Mouse (Mus musculus) CD8-positive naive resting alpha-beta T cell, adult 2 months (primary cell): Measurements from ENCODE around the gene Mfap3l.
"Not testable (repeated sequence)": the region's sequence is repeated elsewhere in the genome, so short reads cannot be mapped to it uniquely, and the experiment has no call there.

Experiments
- DNase-seq, 2 experiments: peaks; one replicate each; pipeline ENCODE4 v3.0.0; 2022; ENCODE audit warnings: low read depth in 2 of 2, low spot score in 2 of 2

The Mfap3l gene

DNA sequence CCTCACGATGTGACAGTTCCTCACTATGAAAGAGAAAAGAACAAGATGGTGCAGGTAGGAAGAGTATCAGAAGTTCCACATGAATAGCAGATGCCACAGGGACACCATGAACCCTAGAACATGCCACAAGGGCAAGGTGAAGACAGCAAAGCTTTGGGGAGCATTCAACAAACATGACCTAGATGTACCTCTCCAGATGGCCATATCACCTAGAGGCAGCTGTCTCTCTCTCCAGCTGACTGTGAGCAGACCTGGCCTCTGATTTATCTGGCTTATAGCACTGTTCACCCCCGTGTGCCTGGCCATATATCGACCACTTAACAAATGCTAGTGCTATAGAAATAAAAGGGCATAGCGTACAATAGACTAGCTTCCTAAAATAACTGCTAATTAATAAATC is 17.5 kb downstream of the Mfap3l start:
- no peak for DNase-seq

- DNase-seq = no peak
Measured at GRCm38 (mm10) chr8:60657425-60658113, 24.9 kb downstream of the Mfap3l start.

DNA sequence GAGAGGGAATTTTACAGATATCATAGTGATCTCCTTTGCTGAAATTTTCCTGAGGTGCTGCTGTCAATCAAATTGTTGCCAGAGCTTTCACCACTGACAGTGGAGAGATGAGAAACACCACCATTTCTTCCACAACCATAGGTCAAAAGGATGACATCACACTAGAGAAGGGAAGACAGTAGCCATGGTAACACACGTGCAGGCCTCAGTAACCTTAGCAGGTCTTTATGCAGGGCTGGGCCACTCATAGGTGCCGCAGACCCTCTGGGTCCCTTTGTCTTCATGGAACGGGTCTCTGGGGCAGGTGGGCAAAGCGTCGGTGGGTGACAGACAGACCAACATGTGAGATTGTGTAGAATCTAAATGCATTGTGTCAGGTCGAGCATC is 25.5 kb downstream of the Mfap3l start:
- DNase-seq = no peak

GRCm38 (mm10) chr8:60658686-60659085 is 26.1 kb downstream of the Mfap3l start:
- not testable (repeated sequence) for DNase-seq

DNA sequence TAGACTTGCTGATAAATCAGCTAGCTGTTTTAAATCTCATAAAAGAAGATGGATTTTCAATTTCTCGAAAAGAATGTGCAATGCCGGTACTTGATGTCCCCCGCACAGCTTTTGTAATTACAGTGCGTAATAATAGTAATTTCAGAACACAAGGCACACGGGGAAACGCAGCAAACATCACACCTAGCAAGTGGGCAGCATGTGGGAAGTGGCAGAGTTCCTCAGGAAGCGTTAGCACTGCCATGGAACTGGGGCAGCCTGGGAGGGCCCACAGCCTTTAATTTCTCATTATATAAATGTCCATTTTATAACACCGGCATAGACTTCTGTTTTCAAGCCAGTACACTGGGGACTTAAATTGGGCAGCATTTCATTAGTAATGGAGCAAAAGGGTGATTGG is 27.1 kb downstream of the Mfap3l start:
- DNase-seq = no peak

- DNase-seq = no peak
Measured at GRCm38 (mm10) chr8:60661191-60661590, 28.6 kb downstream of the Mfap3l start.

DNA sequence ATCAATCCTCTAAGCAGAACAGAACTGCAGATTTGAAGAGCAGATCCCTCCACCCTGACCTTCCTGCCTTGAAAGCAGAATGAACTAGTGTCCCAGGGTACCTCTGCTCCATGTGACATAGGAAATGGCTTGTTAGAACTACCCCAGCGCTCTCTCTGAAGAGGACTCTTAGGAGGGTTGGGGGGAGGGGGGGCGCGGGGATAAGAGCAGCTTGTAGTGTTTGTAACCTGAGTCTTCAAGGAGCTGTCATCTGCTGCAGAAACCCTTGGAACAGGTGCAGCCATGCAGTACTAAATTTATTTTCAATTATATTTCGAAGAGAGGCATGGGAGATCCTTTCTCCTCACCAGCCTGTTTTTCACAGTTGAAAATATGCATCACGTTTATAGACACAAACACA is 30.9 kb downstream of the Mfap3l start:
- DNase-seq = no peak

DNA sequence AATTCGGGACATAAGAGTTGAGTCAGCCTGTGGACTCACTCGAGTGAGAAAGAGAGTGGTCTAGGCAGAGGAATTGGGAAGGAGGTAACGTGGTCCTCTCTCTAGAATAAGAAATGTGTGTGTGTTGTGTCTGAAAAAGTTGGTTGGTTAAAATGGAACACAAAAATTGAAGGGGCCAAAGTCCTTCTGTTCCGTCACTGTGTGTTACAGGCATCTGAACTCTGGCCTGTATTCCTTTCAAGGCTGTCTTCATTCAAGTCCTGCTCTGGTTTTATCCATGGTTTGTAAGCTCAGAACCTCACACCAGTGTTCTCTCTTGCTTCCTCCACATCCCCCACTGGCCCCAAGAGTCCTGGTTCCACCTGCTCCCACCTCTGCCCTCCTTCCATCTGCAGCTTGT is 33.2 kb downstream of the Mfap3l start:
- no peak for DNase-seq

- DNase-seq = no peak
Measured at GRCm38 (mm10) chr8:60666852-60667251, 34.2 kb downstream of the Mfap3l start.

DNA sequence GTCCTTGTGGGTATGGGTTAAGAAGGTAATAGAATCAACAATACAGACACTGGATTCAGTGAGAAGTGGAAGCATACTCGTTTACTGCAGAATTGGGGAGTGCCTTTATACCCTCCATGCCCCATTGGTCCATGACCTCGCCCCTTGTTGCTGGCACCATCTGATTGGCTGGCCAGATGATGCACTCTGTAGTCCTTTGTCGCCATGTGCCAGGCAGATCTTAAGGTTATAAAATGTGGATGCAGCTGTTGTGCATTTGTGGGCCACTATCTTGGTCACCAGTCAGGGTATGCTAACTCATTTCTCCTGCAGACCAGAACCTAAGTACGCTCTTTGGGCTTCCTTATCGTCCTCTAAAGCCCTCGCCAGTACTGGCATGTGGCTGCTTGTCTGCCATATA is 46.0 kb downstream of the Mfap3l start:
- no peak for DNase-seq

DNA sequence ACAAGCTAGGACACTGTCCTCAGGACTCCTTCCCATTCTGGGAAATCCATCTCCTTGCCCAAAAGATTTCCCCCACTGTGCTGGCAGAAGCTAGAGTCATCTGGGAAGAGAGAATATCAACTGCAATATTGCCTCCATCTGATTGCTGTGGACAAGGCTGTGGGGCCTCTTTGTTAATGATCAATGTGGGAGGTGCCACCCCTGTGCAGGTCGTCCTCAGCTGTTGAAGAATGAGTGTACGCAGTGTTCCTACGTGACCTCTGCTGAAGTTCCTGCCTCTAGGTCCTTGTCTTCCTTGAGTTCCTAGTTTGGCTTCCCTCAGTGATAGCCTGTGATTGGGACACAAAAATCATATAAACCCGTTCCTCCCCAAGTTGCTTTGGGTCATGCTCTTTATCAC is 49.2 kb downstream of the Mfap3l start:
- no peak for DNase-seq

- DNase-seq = no peak
Measured at GRCm38 (mm10) chr8:60682340-60682739, 49.7 kb downstream of the Mfap3l start.

DNA sequence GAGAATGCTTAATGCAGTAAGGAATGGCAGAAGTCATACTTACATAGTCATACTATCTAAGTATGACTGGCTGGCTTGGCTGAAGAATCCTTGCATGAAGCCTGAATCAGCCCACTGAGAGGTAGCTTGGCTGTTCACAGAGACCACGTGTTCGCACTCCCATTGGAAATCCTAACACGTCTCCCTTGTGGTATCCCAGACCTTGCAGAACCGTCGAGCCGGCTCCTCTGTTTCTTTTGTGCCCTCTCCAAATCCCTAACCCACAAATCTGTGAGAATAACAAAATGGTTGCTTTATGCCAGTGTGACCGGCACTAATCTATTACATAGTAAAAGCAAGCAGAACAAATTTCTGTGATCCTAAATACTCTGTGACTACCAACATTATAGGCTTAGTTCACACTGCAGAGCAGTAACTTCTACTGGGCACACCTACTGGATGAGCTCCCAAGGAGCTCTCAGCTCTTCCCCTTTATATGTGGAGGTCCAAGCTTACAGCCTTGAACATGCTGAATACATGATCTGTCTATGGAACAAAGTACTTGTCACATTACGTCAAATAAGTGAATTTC is 79.0 kb downstream of the Mfap3l start:
- no peak for DNase-seq

DNA sequence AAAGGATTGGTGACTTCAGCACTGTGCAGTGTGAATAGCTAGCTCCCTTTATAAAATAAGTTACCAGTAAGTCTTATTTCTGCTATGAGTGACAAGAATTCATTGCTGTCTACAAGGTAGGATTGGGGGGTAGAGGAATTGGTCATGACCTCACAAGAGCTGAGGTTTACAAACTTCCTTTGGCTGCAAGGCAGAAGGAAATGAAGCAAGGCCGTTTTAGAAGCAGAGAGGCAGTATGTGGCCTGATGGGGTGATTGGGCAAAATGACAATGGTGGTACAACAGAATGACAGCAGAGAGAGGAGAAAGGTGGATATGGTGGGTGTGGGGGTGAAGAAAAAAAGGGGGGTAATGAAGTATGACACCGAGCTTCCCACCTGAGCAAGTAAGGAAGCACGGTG is 82.1 kb downstream of the Mfap3l start:
- no peak for DNase-seq

DNA sequence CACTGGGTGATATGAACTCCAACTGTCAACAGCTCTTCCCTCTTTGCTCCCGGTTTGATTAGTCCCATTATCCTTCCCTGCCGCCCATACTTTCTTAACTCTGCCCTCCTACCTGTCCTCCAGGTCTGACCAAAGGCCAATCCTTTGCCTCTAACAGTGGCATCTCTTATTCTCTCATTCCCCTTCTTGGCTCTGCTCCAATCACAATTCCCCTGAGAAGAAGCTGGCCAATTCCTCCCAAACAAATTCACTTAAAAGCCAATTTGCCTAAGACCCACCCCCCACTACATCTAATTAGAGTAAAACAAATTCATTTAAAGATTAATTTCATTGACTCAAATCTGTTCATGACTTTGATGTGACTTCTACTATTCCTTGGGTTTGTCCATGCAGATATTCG is 86.1 kb downstream of the Mfap3l start:
- DNase-seq = no peak
